ENCODE assay signal across 23 mouse cellular contexts in genomic region chr15:81897607-81898285, GRCm38 (mm10). TPM values are rescaled to one million over a fixed set of nuclear protein-coding genes. Genes with fewer than 3 reads are reported as not detected.
A peak's percentile ranks its signal among the peaks of the same experiment; 100 is the strongest.
DNase-seq lines count a peak whose midpoint lies in the region; ATAC-seq and TF ChIP-seq lines count a peak whose summit lies in the region.
"Had no signal": no experiment of that assay in that cellular context is flagged by ENCODE, and none has a peak within 500 bp of the region (broad histone marks: within the 10 kb centered on the region; RNA-seq: fewer than 3 reads in every experiment).

No protein-coding gene starts in this region.

- no peaks in the 10 kb centered on the region for H3K9me3 ChIP-seq in kidney, embryonic 15.5 days (replicated peaks)
- no peaks in the 10 kb centered on the region for H3K9me3 ChIP-seq in stomach, embryonic 16.5 days (replicated peaks; ENCODE audit: control insufficient read depth, low read length)
- H3K9me3 ChIP-seq in stomach, postnatal 0 days (ENCODE audit: control insufficient read depth, low read length): no peaks in the 10 kb centered on the region
- H3K9me3 ChIP-seq in liver, embryonic 13.5 days (replicated peaks): no peaks in the 10 kb centered on the region
- H3K9me3 ChIP-seq: forebrain, embryonic 10.5 days; limb, embryonic 15.5 days; midbrain, embryonic 10.5 days; neural tube, embryonic 15.5 days had no signal

- peaks cover 94% of the 10 kb centered on the region for H3K36me3 ChIP-seq in kidney, embryonic 15.5 days
- peaks cover 19% of the 10 kb centered on the region for H3K36me3 ChIP-seq in stomach, embryonic 16.5 days (ENCODE audit: control insufficient read depth, insufficient read depth, low read length)
- H3K36me3 ChIP-seq in stomach, postnatal 0 days (ENCODE audit: control insufficient read depth, insufficient read depth, low read length): peaks cover 17% of the 10 kb centered on the region; the same call in 1 of the 2 replicates
- H3K36me3 ChIP-seq in liver, embryonic 13.5 days: peaks cover 91% of the 10 kb centered on the region

- DNase-seq in kidney, postnatal 14 days: no peak
- DNase-seq in stomach, postnatal 0 days (ENCODE audit: low spot score): no peak
- DNase-seq in liver, embryonic 13.5 days: no peak
- peak; percentile 49 for DNase-seq in yolk sac, embryonic 10.5 days (ENCODE audit: low spot score)
- DNase-seq in right cerebral cortex, postnatal 10 days (ENCODE audit: low spot score in 2 of 2): no peak
- no peak for DNase-seq in frontal cortex, postnatal 14 days (ENCODE audit: low spot score in 2 of 2)
- DNase-seq: adrenal gland, adult 8-10 months; gastrocnemius, postnatal 36 days; heart, adult 2 months; kidney, adult 18-20 months; layer of hippocampus, adult 9-11 months; left cerebral cortex, postnatal 4 days; thymus, postnatal 14 days had no signal

- H3K9ac ChIP-seq in kidney, embryonic 15.5 days: no peak overlapping the region
- no peak overlapping the region for H3K9ac ChIP-seq in stomach, embryonic 16.5 days (ENCODE audit: low read length)
- no peak overlapping the region for H3K9ac ChIP-seq in stomach, postnatal 0 days (ENCODE audit: low read length)
- H3K9ac ChIP-seq in liver, embryonic 13.5 days: no peak overlapping the region
- H3K9ac ChIP-seq: limb, embryonic 15.5 days; neural tube, embryonic 15.5 days had no signal

- H3K27me3 ChIP-seq in kidney, embryonic 15.5 days: no peaks in the 10 kb centered on the region
- no peaks in the 10 kb centered on the region for H3K27me3 ChIP-seq in stomach, embryonic 16.5 days (ENCODE audit: control insufficient read depth, insufficient read depth, low read length)
- H3K27me3 ChIP-seq in stomach, postnatal 0 days (ENCODE audit: control insufficient read depth, insufficient read depth, low read length): no peaks in the 10 kb centered on the region
- H3K27me3 ChIP-seq in liver, embryonic 13.5 days: no peaks in the 10 kb centered on the region
- H3K27me3 ChIP-seq: limb, embryonic 15.5 days; neural tube, embryonic 15.5 days had no signal

- H3K27ac ChIP-seq in kidney, embryonic 15.5 days: peak overlapping the region; percentile 66
- no peak overlapping the region for H3K27ac ChIP-seq in stomach, embryonic 16.5 days (ENCODE audit: low read length)
- no peak overlapping the region for H3K27ac ChIP-seq in stomach, postnatal 0 days (replicated peaks)
- peak overlapping the region; percentile 65 for H3K27ac ChIP-seq in liver, embryonic 13.5 days
- H3K27ac ChIP-seq: forebrain, embryonic 10.5 days; limb, embryonic 15.5 days; midbrain, embryonic 10.5 days; neural tube, embryonic 15.5 days had no signal

- H3K4me3 ChIP-seq in kidney, embryonic 15.5 days (replicated peaks): no peak overlapping the region
- no peak overlapping the region for H3K4me3 ChIP-seq in stomach, embryonic 16.5 days (replicated peaks; ENCODE audit: low read length)
- no peak overlapping the region for H3K4me3 ChIP-seq in stomach, postnatal 0 days (ENCODE audit: low read depth, low read length)
- no peak overlapping the region for H3K4me3 ChIP-seq in liver, embryonic 13.5 days (replicated peaks)
- H3K4me3 ChIP-seq: forebrain, embryonic 10.5 days; heart, adult 2 months; limb, embryonic 15.5 days; midbrain, embryonic 10.5 days; neural tube, embryonic 15.5 days had no signal

- 0 out of 2 replicates have a peak, but pooled peaks cover 14% of the 10 kb centered on the region for H3K4me1 ChIP-seq in kidney, embryonic 15.5 days
- H3K4me1 ChIP-seq in stomach, embryonic 16.5 days (ENCODE audit: control insufficient read depth, insufficient read depth, low read length): no peaks in the 10 kb centered on the region
- H3K4me1 ChIP-seq in stomach, postnatal 0 days (replicated peaks; ENCODE audit: control insufficient read depth, insufficient read depth): no peaks in the 10 kb centered on the region
- peaks cover 21% of the 10 kb centered on the region for H3K4me1 ChIP-seq in liver, embryonic 13.5 days (replicated peaks)
- H3K4me1 ChIP-seq: forebrain, embryonic 10.5 days; limb, embryonic 15.5 days; midbrain, embryonic 10.5 days; neural tube, embryonic 15.5 days had no signal

- ATAC-seq in kidney, embryonic 15.5 days (replicated peaks; ENCODE audit: low FRiP score): 0 out of 2 replicates have a peak, but pooled peaks have one; percentile 9
- peak; percentile 33; the same call in 1 of the 2 replicates for ATAC-seq in stomach, embryonic 16.5 days (ENCODE audit: insufficient read depth, low FRiP score)
- ATAC-seq in stomach, postnatal 0 days (ENCODE audit: low FRiP score, low TSS enrichment): no peak
- no peak; the same call in 1 of the 2 replicates for ATAC-seq in liver, embryonic 13.5 days (ENCODE audit: low read depth)
- ATAC-seq: activated CD4-positive, CD25-positive, alpha-beta regulatory T cell, adult 4 months; forebrain, embryonic 16.5 days; hindbrain, embryonic 16.5 days; lung, postnatal 0 days had no signal

- 84% methylated on average over 5 of the region's 5 CpGs for WGBS in kidney, embryonic 15.5 days
- WGBS in stomach, embryonic 16.5 days: 81% methylated on average over 5 of the region's 5 CpGs
- WGBS in stomach, postnatal 0 days: 77% methylated on average over 5 of the region's 5 CpGs
- WGBS in liver, embryonic 13.5 days (ENCODE audit: insufficient replicate concordance): 80% methylated on average over 5 of the region's 5 CpGs

- TF ChIP-seq CTCF in stomach, postnatal 0 days (IDR thresholded peaks at IDR 0.05; ENCODE audit: low read depth): no peak

- no peak overlapping the region for H3K4me2 ChIP-seq in kidney, embryonic 15.5 days
- H3K4me2 ChIP-seq in stomach, embryonic 16.5 days (ENCODE audit: low read depth, low read length): no peak overlapping the region
- no peak overlapping the region for H3K4me2 ChIP-seq in stomach, postnatal 0 days (replicated peaks; ENCODE audit: low read depth)
- H3K4me2 ChIP-seq in liver, embryonic 13.5 days: no peak overlapping the region
- H3K4me2 ChIP-seq: limb, embryonic 15.5 days; neural tube, embryonic 15.5 days had no signal

- TF ChIP-seq EP300 in stomach, postnatal 0 days (optimal IDR thresholded peaks at IDR 0.05): no peak

RNA-seq across cellular contexts. Expression of gene Aco2, which starts 25.6 kb away (rescaled TPM):
- 216 and 224 TPM in 2 replicates for polyA plus RNA-seq in kidney, embryonic 15.5 days (2015; fragmentation: Nextera tagmentation; extraction: Ambion mirVana)
- polyA plus RNA-seq in stomach, embryonic 16.5 days (2015; fragmentation: Nextera tagmentation; extraction: Ambion mirVana): 190 and 200 TPM in 2 replicates
- polyA plus RNA-seq in stomach, postnatal 0 days (2015; fragmentation: Nextera tagmentation; extraction: Ambion mirVana): 130 and 141 TPM in 2 replicates
- 105 and 122 TPM in 2 replicates for polyA plus RNA-seq in liver, embryonic 13.5 days (2015; fragmentation: Nextera tagmentation; extraction: Ambion mirVana)

RNA-seq across cellular contexts. Expression of gene Phf5a, which starts 26.0 kb away (rescaled TPM):
- 159 and 163 TPM in 2 replicates for polyA plus RNA-seq in kidney, embryonic 15.5 days (2015; fragmentation: Nextera tagmentation; extraction: Ambion mirVana)
- polyA plus RNA-seq in stomach, embryonic 16.5 days (2015; fragmentation: Nextera tagmentation; extraction: Ambion mirVana): 112 and 120 TPM in 2 replicates
- 75.8 and 77.0 TPM in 2 replicates for polyA plus RNA-seq in stomach, postnatal 0 days (2015; fragmentation: Nextera tagmentation; extraction: Ambion mirVana)
- polyA plus RNA-seq in liver, embryonic 13.5 days (2015; fragmentation: Nextera tagmentation; extraction: Ambion mirVana): 132 and 139 TPM in 2 replicates

RNA-seq across cellular contexts. Expression of gene Polr3h, which starts 28.3 kb away (rescaled TPM):
- 80.1 and 80.8 TPM in 2 replicates for polyA plus RNA-seq in kidney, embryonic 15.5 days (2015; fragmentation: Nextera tagmentation; extraction: Ambion mirVana)
- polyA plus RNA-seq in stomach, embryonic 16.5 days (2015; fragmentation: Nextera tagmentation; extraction: Ambion mirVana): 58.6 and 70.1 TPM in 2 replicates
- 65.6 and 66.4 TPM in 2 replicates for polyA plus RNA-seq in stomach, postnatal 0 days (2015; fragmentation: Nextera tagmentation; extraction: Ambion mirVana)
- 77.5 and 82.6 TPM in 2 replicates for polyA plus RNA-seq in liver, embryonic 13.5 days (2015; fragmentation: Nextera tagmentation; extraction: Ambion mirVana)

RNA-seq across cellular contexts. Expression of gene Csdc2, which starts 38.8 kb away (rescaled TPM):
- polyA plus RNA-seq in kidney, embryonic 15.5 days (2015; fragmentation: Nextera tagmentation; extraction: Ambion mirVana): 24.7 and 30.7 TPM in 2 replicates
- polyA plus RNA-seq in stomach, embryonic 16.5 days (2015; fragmentation: Nextera tagmentation; extraction: Ambion mirVana): 17.1 and 18.2 TPM in 2 replicates
- 9.5 and 9.7 TPM in 2 replicates for polyA plus RNA-seq in stomach, postnatal 0 days (2015; fragmentation: Nextera tagmentation; extraction: Ambion mirVana)
- polyA plus RNA-seq in liver, embryonic 13.5 days (2015; fragmentation: Nextera tagmentation; extraction: Ambion mirVana): 1.0 and 1.1 TPM in 2 replicates
- polyA plus RNA-seq: activated CD4-positive, CD25-positive, alpha-beta regulatory T cell, adult 4 months had no signal

RNA-seq across cellular contexts. Expression of gene Tob2, which starts 39.1 kb away (rescaled TPM):
- 28.2 and 29.3 TPM in 2 replicates for polyA plus RNA-seq in kidney, embryonic 15.5 days (2015; fragmentation: Nextera tagmentation; extraction: Ambion mirVana)
- polyA plus RNA-seq in stomach, embryonic 16.5 days (2015; fragmentation: Nextera tagmentation; extraction: Ambion mirVana): 30.0 and 31.7 TPM in 2 replicates
- polyA plus RNA-seq in stomach, postnatal 0 days (2015; fragmentation: Nextera tagmentation; extraction: Ambion mirVana): 18.8 and 20.5 TPM in 2 replicates
- 9.0 and 11.9 TPM in 2 replicates for polyA plus RNA-seq in liver, embryonic 13.5 days (2015; fragmentation: Nextera tagmentation; extraction: Ambion mirVana)

Comparison
In these comparisons a context has a peak if more than half of its experiments do, and no peak if none do; other contexts are left out.
1. ATAC-seq: peak in kidney, embryonic 15.5 days (single experiment) and stomach, embryonic 16.5 days (single experiment); none in stomach, postnatal 0 days (single experiment) and liver, embryonic 13.5 days (single experiment).
2. H3K27ac ChIP-seq: peak in kidney, embryonic 15.5 days (single experiment) and liver, embryonic 13.5 days (single experiment); none in stomach, embryonic 16.5 days (single experiment) and stomach, postnatal 0 days (single experiment).